Mouse (Mus musculus) stomach, postnatal 0 days (tissue): ENCODE results near the gene Trpc7. TPM values are rescaled to one million over a fixed set of nuclear protein-coding genes. Genes with fewer than 3 reads are reported as not detected.

Experiments used
- ATAC-seq: fragments of 200-750 bp; cut with Nextera tagmentation; 2 replicates; pipeline ENCODE4 v1.8.0; 2017; ENCODE audit not compliant: low FRiP score, low TSS enrichment
- DNase-seq: peaks from one replicate; pipeline ENCODE4 v3.0.0-alpha.2; 2016; ENCODE audit warnings: low spot score
- H3K27ac ChIP-seq: fragments of 300-500 bp; sonication (generic); replicated peaks from 2 replicates; pipeline ENCODE4 v1.5.1; 2014; ENCODE audit warnings: mild to moderate bottlenecking, control low read depth
- H3K27me3 ChIP-seq: fragments of 300-500 bp; sonication (generic); 2 replicates; pipeline ENCODE4 v1.6.1; 2014; ENCODE audit warnings: low read length; ENCODE audit not compliant: control insufficient read depth, insufficient read depth
- H3K36me3 ChIP-seq: fragments of 300-500 bp; sonication (generic); 2 replicates; pipeline ENCODE4 v1.6.1; 2014; ENCODE audit warnings: low read length, mixed read lengths; ENCODE audit not compliant: control insufficient read depth, insufficient read depth
- H3K4me1 ChIP-seq: fragments of 300-500 bp; sonication (generic); replicated peaks from 2 replicates; pipeline ENCODE4 v1.6.1; 2014; ENCODE audit warnings: antibody characterized with exemption; ENCODE audit not compliant: control insufficient read depth, insufficient read depth
- H3K4me2 ChIP-seq: fragments of 300-500 bp; sonication (generic); replicated peaks from 2 replicates; pipeline ENCODE4 v1.6.1; 2014; ENCODE audit warnings: low read depth, mild to moderate bottlenecking, control low read depth, moderate library complexity
- H3K4me3 ChIP-seq: fragments of 300-500 bp; sonication (generic); 2 replicates; pipeline ENCODE4 v1.5.1; 2014; ENCODE audit warnings: low read depth, low read length, control low read depth
- H3K9ac ChIP-seq: fragments of 300-500 bp; sonication (generic); 2 replicates; pipeline ENCODE4 v1.6.1; 2014; ENCODE audit warnings: mild to moderate bottlenecking, low read length, control low read depth, mixed read lengths
- H3K9me3 ChIP-seq: fragments of 300-500 bp; sonication (generic); 2 replicates; pipeline ENCODE4 v1.6.1; 2016; ENCODE audit warnings: low read length; ENCODE audit not compliant: control insufficient read depth
- CTCF ChIP-seq: IDR thresholded peaks from 2 replicates; pipeline ENCODE4 v1.5.1; 2016; ENCODE audit warnings: antibody characterized with exemption, low read depth, mild to moderate bottlenecking, moderate library complexity
- EP300 ChIP-seq: optimal IDR thresholded peaks from 2 replicates; pipeline ENCODE3; 2016; ENCODE audit warnings: antibody characterized with exemption
- WGBS: fragments of 180-500 bp; shearing (Covaris S2); extraction: QIAGEN DNeasy Blood & Tissue Kit; methylation state at CpG from one replicate; pipeline ENCODE4 v1.1.7; 2014; 5-methylcytosine and 5-hydroxymethylcytosine counted together
- polyA plus RNA-seq: library from polyadenylated mRNA; unstranded; fragments of >200 nt; fragmentation: Nextera tagmentation; extraction: Ambion mirVana; gene quantifications from 2 replicates; pipeline ENCODE4 v1.2.1, GENCODE M21; 2015

Gene Trpc7
- polyA plus RNA-seq, 1 experiment from 2014 or later: 0.19 TPM

DNA sequence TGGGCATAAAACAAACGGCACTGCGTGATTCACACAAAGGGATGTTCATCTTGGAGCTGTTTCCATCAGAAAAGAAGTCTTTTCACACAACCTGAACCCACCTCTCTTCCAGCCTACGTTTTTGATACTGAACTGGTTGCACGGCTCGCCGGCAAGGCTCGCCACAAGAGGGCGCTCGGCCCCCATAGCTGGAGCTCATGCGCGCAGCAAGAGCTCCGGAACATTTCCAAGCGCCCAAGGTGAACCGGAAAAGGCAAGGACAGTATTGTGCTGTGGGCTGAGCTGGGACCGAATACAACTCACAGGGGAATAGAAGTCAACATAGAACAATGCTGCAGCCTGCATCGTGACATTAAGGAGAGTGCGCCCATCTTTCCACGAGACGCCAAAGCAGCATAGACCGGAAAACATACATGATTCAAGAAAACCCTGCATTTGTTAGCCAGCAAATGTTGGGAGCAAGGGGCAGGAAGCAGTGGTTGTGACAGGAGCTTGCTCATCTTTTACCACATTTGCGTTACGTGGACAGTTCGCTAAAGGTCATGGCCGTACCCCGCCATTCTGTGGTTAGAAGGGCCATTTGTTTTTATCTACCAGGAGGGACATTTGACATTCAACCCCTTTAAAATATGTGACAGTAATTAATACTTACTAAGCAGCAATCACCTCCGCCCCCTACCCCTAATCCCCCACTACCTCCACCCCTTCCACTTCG is 88.9 kb downstream of the Trpc7 start:
- Histone ChIP-seq H3K9ac (peak overlapping the region; percentile 35; the same call in 1 of the 2 replicates), H3K27me3 (no peaks in the 10 kb centered on the region), H3K27ac (no peak overlapping the region), H3K4me1 (no peaks in the 10 kb centered on the region), H3K9me3 (no peaks in the 10 kb centered on the region), H3K36me3 (no peaks in the 10 kb centered on the region), H3K4me3 (peak overlapping the region; percentile 23), H3K4me2 (peak overlapping the region; percentile 53)
- 6% methylated on average over 27 of the region's 27 CpGs for WGBS
- ATAC-seq (peak; percentile 80), DNase-seq (peak; percentile 89)
- TF ChIP-seq CTCF (peak; percentile 100), EP300 (no peak)

DNA sequence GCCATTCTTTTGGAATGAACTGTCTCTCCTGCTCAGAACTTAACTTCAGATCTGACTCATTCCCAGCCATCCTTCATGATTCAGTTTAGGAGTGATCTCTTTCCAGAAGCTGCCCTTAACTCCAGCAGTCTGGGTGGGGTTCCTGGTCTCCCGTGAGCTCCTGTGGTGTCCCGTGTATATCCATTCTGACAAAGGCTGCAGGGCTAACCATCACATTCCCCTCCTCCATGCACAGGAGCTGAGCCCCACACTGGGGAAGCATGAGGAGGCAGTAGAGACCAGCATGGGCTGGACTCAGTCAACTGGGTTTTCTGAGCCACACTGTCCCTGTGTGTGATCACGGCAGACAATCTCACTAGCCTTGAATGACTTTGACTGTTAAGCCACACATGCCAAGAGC is 90.7 kb downstream of the Trpc7 start:
- Histone ChIP-seq H3K9ac (no peak overlapping the region), H3K27ac (no peak overlapping the region), H3K27me3 (no peaks in the 10 kb centered on the region), H3K4me3 (no peak overlapping the region), H3K36me3 (no peaks in the 10 kb centered on the region), H3K9me3 (no peaks in the 10 kb centered on the region), H3K4me1 (no peaks in the 10 kb centered on the region), H3K4me2 (no peak overlapping the region)
- 69% methylated on average over 3 of the region's 3 CpGs for WGBS
- TF ChIP-seq CTCF (no peak), EP300 (no peak)
- DNase-seq: no peak
- ATAC-seq: no peak

DNA sequence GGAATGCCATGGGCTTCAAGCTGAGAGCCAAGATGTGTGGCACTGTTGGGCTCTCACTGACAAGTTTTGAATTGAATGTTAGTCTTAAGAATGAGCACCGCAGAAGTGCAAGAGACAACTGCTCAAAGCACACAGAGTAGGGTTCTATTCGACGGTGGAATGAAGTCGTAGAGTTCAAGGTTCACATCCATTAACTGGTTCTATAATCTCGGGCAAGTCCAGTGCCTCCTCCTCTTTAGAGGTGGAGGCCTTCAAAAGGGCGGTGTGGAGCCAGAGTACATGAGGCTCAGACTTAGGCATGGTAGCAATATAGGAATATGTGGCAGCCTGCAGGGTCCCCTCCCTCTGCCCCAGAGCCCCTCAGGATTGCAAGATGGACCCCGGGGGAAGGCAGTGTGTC is 98.3 kb downstream of the Trpc7 start:
- Histone ChIP-seq H3K4me3 (no peak overlapping the region), H3K36me3 (no peaks in the 10 kb centered on the region), H3K4me2 (no peak overlapping the region), H3K27ac (no peak overlapping the region), H3K9me3 (no peaks in the 10 kb centered on the region), H3K9ac (no peak overlapping the region), H3K27me3 (no peaks in the 10 kb centered on the region), H3K4me1 (no peaks in the 10 kb centered on the region)
- 53% methylated on average over 7 of the region's 7 CpGs for WGBS
- DNase-seq: no peak
- ATAC-seq: no peak
- TF ChIP-seq EP300 (no peak), CTCF (no peak)

DNA sequence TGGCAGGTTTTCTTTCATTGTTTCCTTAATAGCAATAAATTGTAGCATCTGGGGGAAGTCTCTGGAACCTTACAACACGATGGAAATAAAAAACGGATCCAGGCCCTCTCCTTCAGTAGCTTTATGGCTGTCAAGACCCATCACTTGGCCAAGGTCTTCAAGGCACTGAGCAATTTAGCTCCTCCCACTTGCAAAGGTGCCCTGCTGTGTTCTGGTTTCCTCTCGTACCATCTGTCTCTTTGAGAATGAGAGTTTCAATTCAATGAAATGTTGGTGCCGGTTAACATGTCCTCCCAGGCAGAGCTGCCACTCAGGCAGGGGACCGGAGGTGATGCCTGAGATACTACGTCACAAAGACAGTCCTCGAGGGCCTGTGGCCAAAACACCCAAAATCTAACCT is 100.3 kb downstream of the Trpc7 start:
- H3K27ac ChIP-seq: no peak overlapping the region
- no peaks in the 10 kb centered on the region for H3K9me3 ChIP-seq
- no peak overlapping the region for H3K9ac ChIP-seq
- no peak for DNase-seq
- no peak overlapping the region for H3K4me2 ChIP-seq
- no peaks in the 10 kb centered on the region for H3K4me1 ChIP-seq
- H3K4me3 ChIP-seq: no peak overlapping the region
- ATAC-seq: no peak
- no peak for TF ChIP-seq EP300
- no peak for TF ChIP-seq CTCF
- H3K36me3 ChIP-seq: no peaks in the 10 kb centered on the region
- WGBS: 86% methylated on average over 7 of the region's 7 CpGs
- no peaks in the 10 kb centered on the region for H3K27me3 ChIP-seq

DNA sequence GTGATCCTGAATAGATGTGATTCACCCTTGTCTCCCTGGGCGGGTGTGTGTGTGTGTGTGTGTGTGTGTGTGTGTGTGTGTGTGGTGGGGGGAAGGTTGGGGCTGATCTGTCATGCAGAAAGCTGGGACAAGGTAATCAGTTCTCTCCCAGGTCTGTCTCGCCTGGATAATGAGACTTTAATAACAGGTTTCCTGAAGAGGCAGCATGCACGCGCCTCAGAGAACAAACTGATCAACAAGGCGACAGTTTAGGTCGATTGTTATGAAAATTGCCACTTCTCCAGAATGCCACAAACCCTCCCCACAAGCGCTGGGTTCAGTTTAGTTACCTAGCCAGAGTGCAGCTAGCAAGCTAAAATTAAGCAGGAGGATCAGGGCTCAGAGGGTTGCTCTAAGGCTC is 101.4 kb downstream of the Trpc7 start:
- ATAC-seq (no peak), DNase-seq (no peak)
- H3K36me3 ChIP-seq: no peaks in the 10 kb centered on the region
- no peaks in the 10 kb centered on the region for H3K27me3 ChIP-seq
- no peaks in the 10 kb centered on the region for H3K4me1 ChIP-seq
- no peak for TF ChIP-seq EP300
- TF ChIP-seq CTCF: no peak
- no peak overlapping the region for H3K4me2 ChIP-seq
- H3K9ac ChIP-seq: no peak overlapping the region
- 67% methylated on average over 7 of the region's 7 CpGs for WGBS
- no peaks in the 10 kb centered on the region for H3K9me3 ChIP-seq
- no peak overlapping the region for H3K27ac ChIP-seq
- no peak overlapping the region for H3K4me3 ChIP-seq

DNA sequence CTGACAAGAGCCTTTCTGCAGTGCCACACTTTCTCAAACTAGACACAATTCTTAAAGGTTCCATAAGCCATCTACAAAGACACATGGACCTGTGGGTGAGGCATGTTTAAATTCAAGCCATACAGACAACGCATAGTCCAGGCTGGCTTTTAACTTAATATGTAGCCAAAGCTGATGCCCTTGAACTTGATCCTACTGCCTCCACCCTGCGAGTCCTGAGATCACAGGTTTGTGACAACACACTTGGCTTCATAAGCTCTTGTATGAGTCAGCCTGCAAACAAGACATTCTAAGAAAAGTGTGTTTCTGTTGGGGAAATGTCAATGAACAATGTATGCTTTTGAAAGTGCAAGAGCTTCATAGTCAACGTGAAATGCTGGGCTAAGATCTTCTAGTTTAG is 102.9 kb downstream of the Trpc7 start:
- 48% methylated on average over 3 of the region's 3 CpGs for WGBS
- ATAC-seq: peak; percentile 77

More for the DNA sequence above, 102.9 kb downstream of the Trpc7 start:
- no peak for TF ChIP-seq CTCF
- TF ChIP-seq EP300: no peak
- DNase-seq: peak; percentile 28
- Histone ChIP-seq H3K9me3 (no peaks in the 10 kb centered on the region), H3K4me1 (no peaks in the 10 kb centered on the region), H3K4me3 (no peak overlapping the region), H3K9ac (no peak overlapping the region), H3K4me2 (no peak overlapping the region), H3K27ac (0 out of 2 replicates have a peak overlapping the region, but pooled peaks have one; percentile 24), H3K27me3 (no peaks in the 10 kb centered on the region), H3K36me3 (no peaks in the 10 kb centered on the region)
